Mouse (Mus musculus) retina, embryonic 14.5 days (tissue): ENCODE results near the gene Pde4dip.

Experiments used
- DNase-seq: peaks from one replicate; pipeline ENCODE4 v3.0.0-alpha.2; 2015; ENCODE audit warnings: low spot score

Gene Pde4dip

GRCm38 (mm10) chr3:97801178-97801699, 87.3 kb downstream of the Pde4dip start:
- DNase-seq: no peak

- DNase-seq: no peak
Measured at GRCm38 (mm10) chr3:97800657-97801056, 87.8 kb downstream of the Pde4dip start.

- DNase-seq: no peak
Measured at GRCm38 (mm10) chr3:97800004-97800403, 88.5 kb downstream of the Pde4dip start.

- DNase-seq: no peak
Measured at GRCm38 (mm10) chr3:97799267-97799666, 89.2 kb downstream of the Pde4dip start.

- no peak for DNase-seq
Measured at GRCm38 (mm10) chr3:97797371-97797770, 91.1 kb downstream of the Pde4dip start.

- DNase-seq: no peak
Measured at GRCm38 (mm10) chr3:97793995-97794394, 94.5 kb downstream of the Pde4dip start.

- no peak for DNase-seq
Measured at GRCm38 (mm10) chr3:97790150-97790549, 98.4 kb downstream of the Pde4dip start.

GRCm38 (mm10) chr3:97789317-97789716, 99.2 kb downstream of the Pde4dip start:
- no peak for DNase-seq

GRCm38 (mm10) chr3:97776195-97776594, 112.3 kb downstream of the Pde4dip start:
- DNase-seq: no peak

- no peak for DNase-seq
Measured at GRCm38 (mm10) chr3:97775742-97776141, 112.8 kb downstream of the Pde4dip start.

- DNase-seq: no peak
Measured at GRCm38 (mm10) chr3:97774861-97775260, 113.6 kb downstream of the Pde4dip start.

- DNase-seq: peak; percentile 96
Measured at GRCm38 (mm10) chr3:97767771-97768762, 120.4 kb downstream of the Pde4dip start.

- DNase-seq: peak; percentile 55
Measured at GRCm38 (mm10) chr3:97767041-97767770, 121.3 kb downstream of the Pde4dip start.

- DNase-seq: peak; percentile 9
Measured at GRCm38 (mm10) chr3:97766459-97766858, 122.0 kb downstream of the Pde4dip start.

GRCm38 (mm10) chr3:97764152-97764551, 124.4 kb downstream of the Pde4dip start:
- peak; percentile 13 for DNase-seq

GRCm38 (mm10) chr3:97761951-97762350, 126.6 kb downstream of the Pde4dip start:
- no peak for DNase-seq

GRCm38 (mm10) chr3:97761168-97761567, 127.3 kb downstream of the Pde4dip start:
- no peak for DNase-seq

- DNase-seq: no peak
Measured at GRCm38 (mm10) chr3:97759846-97760245, 128.7 kb downstream of the Pde4dip start.

- no peak for DNase-seq
Measured at GRCm38 (mm10) chr3:97757501-97757900, 131.0 kb downstream of the Pde4dip start.

- no peak for DNase-seq
Measured at GRCm38 (mm10) chr3:97756283-97757074, 132.0 kb downstream of the Pde4dip start.

GRCm38 (mm10) chr3:97755411-97755810, 133.1 kb downstream of the Pde4dip start:
- DNase-seq: no peak

GRCm38 (mm10) chr3:97752901-97753300, 135.6 kb downstream of the Pde4dip start:
- no peak for DNase-seq
